ENCODE assay signal across 10 mouse cellular contexts in genomic region chr7:45642083-45642482, GRCm38 (mm10). TPM values are rescaled to one million over a fixed set of nuclear protein-coding genes. Genes with fewer than 3 reads are reported as not detected.
A peak's percentile ranks its signal among the peaks of the same experiment; 100 is the strongest.
DNase-seq lines count a peak whose midpoint lies in the region; ATAC-seq lines count a peak whose summit lies in the region.
"Had no signal": no experiment of that assay in that cellular context is flagged by ENCODE, and none has a peak within 500 bp of the region (broad histone marks: within the 10 kb centered on the region; RNA-seq: fewer than 3 reads in every experiment).

No protein-coding gene starts in this region.

- H3K9ac ChIP-seq in kidney, embryonic 14.5 days (ENCODE audit: low read depth, low read length), result no peak overlapping the region; the same call in 1 of the 2 replicates
- peak overlapping the region; percentile 56 for H3K9ac ChIP-seq in heart, embryonic 14.5 days (ENCODE audit: low read length)
- H3K9ac ChIP-seq in midbrain, embryonic 12.5 days (replicated peaks), result no peak overlapping the region; the same call in 1 of the 2 replicates

- H3K4me3 ChIP-seq in kidney, embryonic 14.5 days (ENCODE audit: low read length), result peak overlapping the region; percentile 46; the same call in 1 of the 2 replicates
- H3K4me3 ChIP-seq in heart, embryonic 14.5 days (ENCODE audit: control insufficient read depth in 1 of 2, insufficient read depth in 1 of 2, low read depth in 1 of 2, low read length in 2 of 2), result no peak overlapping the region; a peak in 1 of 4 replicates
- H3K4me3 ChIP-seq in midbrain, embryonic 12.5 days, result no peak overlapping the region

- DNase-seq in kidney, postnatal 4 days, result no peak
- DNase-seq in cerebellum, postnatal 10 days, result peak; percentile 82 to 83
- DNase-seq in urinary bladder, postnatal 4 days (ENCODE audit: low spot score in 2 of 2), result no peak
- no peak for DNase-seq in urinary bladder, postnatal 25 days (ENCODE audit: low spot score)
- DNase-seq in retina, embryonic 14.5 days (ENCODE audit: low spot score), result no peak
- DNase-seq: right cerebral cortex, postnatal 4 days had no signal

- H3K36me3 ChIP-seq in kidney, embryonic 14.5 days (ENCODE audit: control insufficient read depth, insufficient read depth, low read length), result no peaks in the 10 kb centered on the region
- peaks cover 13% of the 10 kb centered on the region; the same call in 1 of the 2 replicates for H3K36me3 ChIP-seq in heart, embryonic 14.5 days (ENCODE audit: control insufficient read depth, insufficient read depth, low read length)
- H3K36me3 ChIP-seq in midbrain, embryonic 12.5 days, result no peaks in the 10 kb centered on the region
- H3K36me3 ChIP-seq: G1E had no signal

- WGBS in kidney, embryonic 14.5 days, result 79% methylated on average over 5 of the region's 5 CpGs
- WGBS in heart, embryonic 14.5 days, result 53% methylated on average over 5 of the region's 5 CpGs
- WGBS in midbrain, embryonic 12.5 days, result 83% methylated on average over 5 of the region's 5 CpGs

- H3K4me1 ChIP-seq in kidney, embryonic 14.5 days (ENCODE audit: control insufficient read depth, insufficient read depth, low read length), result peaks cover 46% of the 10 kb centered on the region
- peaks cover 44 to 50% of the 10 kb centered on the region in 2 experiments for H3K4me1 ChIP-seq in heart, embryonic 14.5 days (ENCODE audit: control insufficient read depth in 2 of 2, insufficient read depth in 2 of 2, low read length in 2 of 2)
- H3K4me1 ChIP-seq in midbrain, embryonic 12.5 days, result peaks cover 30% of the 10 kb centered on the region

- H3K27ac ChIP-seq in kidney, embryonic 14.5 days (ENCODE audit: low read depth, low read length), result 0 out of 2 replicates have a peak overlapping the region, but pooled peaks have one; percentile 24
- peak overlapping the region in 1 of 2 experiments; percentile 61; a peak in 1 of 4 replicates for H3K27ac ChIP-seq in heart, embryonic 14.5 days (replicated peaks in 1 of 2; ENCODE audit: control insufficient read depth in 1 of 2, insufficient read depth in 1 of 2, low read depth in 2 of 2, low read length in 2 of 2)
- no peak overlapping the region; the same call in 1 of the 2 replicates for H3K27ac ChIP-seq in midbrain, embryonic 12.5 days (replicated peaks)

- ATAC-seq in kidney, embryonic 14.5 days (ENCODE audit: low FRiP score, low TSS enrichment), result no peak
- no peak for ATAC-seq in heart, embryonic 14.5 days (ENCODE audit: insufficient number of reproducible peaks, insufficient read depth, low FRiP score, low read depth)
- ATAC-seq in midbrain, embryonic 12.5 days (ENCODE audit: low FRiP score, low read depth), result no peak

- peak overlapping the region; percentile 82 for H3K4me2 ChIP-seq in kidney, embryonic 14.5 days (replicated peaks; ENCODE audit: low read depth, low read length)
- peak overlapping the region; percentile 80 for H3K4me2 ChIP-seq in heart, embryonic 14.5 days (ENCODE audit: low read length)
- H3K4me2 ChIP-seq in midbrain, embryonic 12.5 days (replicated peaks), result peak overlapping the region; percentile 77; the same call in 1 of the 2 replicates

- no peaks in the 10 kb centered on the region for H3K9me3 ChIP-seq in kidney, embryonic 14.5 days (ENCODE audit: control insufficient read depth, low read length)
- H3K9me3 ChIP-seq in heart, embryonic 14.5 days (ENCODE audit: control insufficient read depth, low read length), result no peaks in the 10 kb centered on the region
- no peaks in the 10 kb centered on the region for H3K9me3 ChIP-seq in midbrain, embryonic 12.5 days
- H3K9me3 ChIP-seq: G1E had no signal

- H3K27me3 ChIP-seq in kidney, embryonic 14.5 days (ENCODE audit: control insufficient read depth, insufficient read depth, low read length), result no peaks in the 10 kb centered on the region
- H3K27me3 ChIP-seq in heart, embryonic 14.5 days (ENCODE audit: control insufficient read depth, insufficient read depth, low read length), result no peaks in the 10 kb centered on the region
- peaks cover 20% of the 10 kb centered on the region for H3K27me3 ChIP-seq in midbrain, embryonic 12.5 days

RNA-seq across cellular contexts. Expression of gene Mamstr, which starts 2.3 kb away (rescaled TPM):
- polyA plus RNA-seq in kidney, embryonic 14.5 days (2014; fragmentation: Nextera tagmentation; extraction: Ambion mirVana), result 3.6 and 5.0 TPM in 2 replicates
- polyA plus RNA-seq in heart, embryonic 14.5 days (2014; fragmentation: Nextera tagmentation; extraction: Ambion mirVana), result 6.2 and 7.6 TPM in 2 replicates
- 2.3 and 2.7 TPM in 2 replicates for polyA plus RNA-seq in midbrain, embryonic 12.5 days (2016; fragmentation: Nextera tagmentation; extraction: Ambion mirVana)
- polyA plus RNA-seq: G1E had no signal

RNA-seq across cellular contexts. Expression of gene Rasip1, which starts 14.8 kb away (rescaled TPM):
- 12.1 and 18.7 TPM in 2 replicates for polyA plus RNA-seq in kidney, embryonic 14.5 days (2014; fragmentation: Nextera tagmentation; extraction: Ambion mirVana)
- 22.4 and 24.3 TPM in 2 replicates for polyA plus RNA-seq in heart, embryonic 14.5 days (2014; fragmentation: Nextera tagmentation; extraction: Ambion mirVana)
- 10.7 and 11.6 TPM in 2 replicates for polyA plus RNA-seq in midbrain, embryonic 12.5 days (2016; fragmentation: Nextera tagmentation; extraction: Ambion mirVana)

RNA-seq across cellular contexts. Expression of gene Izumo1, which starts 20.5 kb away (rescaled TPM):
- polyA plus RNA-seq in kidney, embryonic 14.5 days (2014; fragmentation: Nextera tagmentation; extraction: Ambion mirVana), result 0.11 and 0.23 TPM in 2 replicates
- polyA plus RNA-seq in heart, embryonic 14.5 days (2014; fragmentation: Nextera tagmentation; extraction: Ambion mirVana), result 0.23 and 0.41 TPM in 2 replicates
- 0.18 and 0.31 TPM in 2 replicates for polyA plus RNA-seq in midbrain, embryonic 12.5 days (2016; fragmentation: Nextera tagmentation; extraction: Ambion mirVana)

RNA-seq across cellular contexts. Expression of gene Fut2, which starts 24.1 kb away (rescaled TPM):
- polyA plus RNA-seq in kidney, embryonic 14.5 days (2014; fragmentation: Nextera tagmentation; extraction: Ambion mirVana), result 0.26 and 0.31 TPM in 2 replicates
- polyA plus RNA-seq in heart, embryonic 14.5 days (2014; fragmentation: Nextera tagmentation; extraction: Ambion mirVana), result 2.4 and 2.7 TPM in 2 replicates
- 0.10 and 0.33 TPM in 2 replicates for polyA plus RNA-seq in midbrain, embryonic 12.5 days (2016; fragmentation: Nextera tagmentation; extraction: Ambion mirVana)
- polyA plus RNA-seq: G1E had no signal

RNA-seq across cellular contexts. Expression of gene Fut1, which starts 25.0 kb away (rescaled TPM):
- polyA plus RNA-seq in kidney, embryonic 14.5 days (2014; fragmentation: Nextera tagmentation; extraction: Ambion mirVana), result 0.14 TPM in 2 replicates
- 0.07 TPM in 1 of 2 replicates, not detected in the other for polyA plus RNA-seq in heart, embryonic 14.5 days (2014; fragmentation: Nextera tagmentation; extraction: Ambion mirVana)
- polyA plus RNA-seq in midbrain, embryonic 12.5 days (2016; fragmentation: Nextera tagmentation; extraction: Ambion mirVana), result not detected in 2 replicates
- polyA plus RNA-seq: G1E had no signal

Comparison
In these comparisons a context has a peak if more than half of its experiments do, and no peak if none do; other contexts are left out.
1. DNase-seq: peak in cerebellum, postnatal 10 days (2 of 2); none in kidney, postnatal 4 days (0 of 2), urinary bladder, postnatal 4 days (0 of 2), urinary bladder, postnatal 25 days (single experiment) and retina, embryonic 14.5 days (single experiment).
2. Peak in every context shown above with its lines, with median percentiles within 50 percentile points of each other: H3K4me2 ChIP-seq.